Mouse (Mus musculus) ES-E14 (cell line): ENCODE measurements at regions not wholly inside any gene's neighbourhood (a gene's known extent, or its start where the extent isn't known, plus 50 kb on each side); places are given as distances from the start of the nearest gene placed in this dataset.

Experiments
- DNase-seq: peaks from one replicate; pipeline ENCODE4 v3.0.0-alpha.2; 2013; ENCODE audit warnings: low read depth, low spot score
- H3K27ac ChIP-seq: 2 replicates; pipeline ENCODE4 v1.5.1; 2012; ENCODE audit warnings: low read depth, mild to moderate bottlenecking, low read length, moderate library complexity, mixed read lengths; ENCODE audit not compliant: poor library complexity, insufficient read depth, severe bottlenecking
- H3K36me3 ChIP-seq: 2 replicates; pipeline ENCODE4 v1.6.1; 2012; ENCODE audit warnings: mild to moderate bottlenecking, low read length, moderate library complexity, mixed read lengths; ENCODE audit not compliant: control insufficient read depth, poor library complexity, insufficient read depth, severe bottlenecking
- H3K4me1 ChIP-seq, 2 experiments: fragments of 150-350 bp in 1 of 2; sonication (generic) in 1 of 2; 2 replicates each; pipeline ENCODE4 v1.6.1; 2012; ENCODE audit warnings: low read length in 2 of 2, mild to moderate bottlenecking in 1 of 2, mixed read lengths in 1 of 2; ENCODE audit not compliant: control insufficient read depth in 2 of 2, insufficient read depth in 2 of 2, poor library complexity in 1 of 2
- H3K4me3 ChIP-seq, 2 experiments: fragments of 150-350 bp in 1 of 2; sonication (generic) in 1 of 2; 2 replicates each; pipeline ENCODE4 v1.5.1; 2012; ENCODE audit warnings: low read length in 2 of 2, low read depth in 1 of 2, mild to moderate bottlenecking in 1 of 2, mixed read lengths in 1 of 2; ENCODE audit not compliant: insufficient read depth in 1 of 2, poor library complexity in 1 of 2, severe bottlenecking in 1 of 2
- H3K9ac ChIP-seq: 2 replicates; pipeline ENCODE4 v1.6.1; 2012; ENCODE audit warnings: low read depth, mild to moderate bottlenecking, low read length, mixed read lengths; ENCODE audit not compliant: poor library complexity, insufficient read depth, severe bottlenecking
- H3K9me3 ChIP-seq: fragments of 150-350 bp; sonication (generic); 2 replicates; pipeline ENCODE4 v1.6.1; 2012; ENCODE audit warnings: low read depth, mild to moderate bottlenecking, low read length; ENCODE audit not compliant: control insufficient read depth, insufficient read depth
- CHD2 ChIP-seq: IDR thresholded peaks from 2 replicates; pipeline ENCODE4 v1.6.1; 2014; ENCODE audit warnings: mild to moderate bottlenecking, low read depth, low read length, inconsistent platforms
- HCFC1 ChIP-seq: IDR thresholded peaks from 2 replicates; pipeline ENCODE4 v1.6.1; 2012; ENCODE audit warnings: low read length, inconsistent platforms, borderline replicate concordance; ENCODE audit not compliant: insufficient read depth
- MAFK ChIP-seq: IDR thresholded peaks from 2 replicates; pipeline ENCODE4 v1.6.1; 2014; ENCODE audit warnings: mild to moderate bottlenecking, low read depth, low read length, inconsistent platforms; ENCODE audit not compliant: insufficient read depth
- ZC3H11A ChIP-seq: IDR thresholded peaks from 2 replicates; pipeline ENCODE4 v1.6.1; 2012; ENCODE audit warnings: low read depth, mild to moderate bottlenecking, inconsistent platforms, low read length, borderline replicate concordance
- ZNF384 ChIP-seq: IDR thresholded peaks from 2 replicates; pipeline ENCODE4 v1.6.1; 2012; ENCODE audit warnings: low read depth, low read length, inconsistent platforms
- in situ Hi-C, 2 experiments: fragments of 600-800 bp; cut with MboI; formaldehyde crosslinking; loops; one replicate each; pipeline ENCODE4 v1.15.1; 2025; ENCODE audit warnings: low sequenced_read_pairs in 2 of 2, inconsistent platforms in 1 of 2; ENCODE audit not compliant: unreplicated experiment in 2 of 2

DNA sequence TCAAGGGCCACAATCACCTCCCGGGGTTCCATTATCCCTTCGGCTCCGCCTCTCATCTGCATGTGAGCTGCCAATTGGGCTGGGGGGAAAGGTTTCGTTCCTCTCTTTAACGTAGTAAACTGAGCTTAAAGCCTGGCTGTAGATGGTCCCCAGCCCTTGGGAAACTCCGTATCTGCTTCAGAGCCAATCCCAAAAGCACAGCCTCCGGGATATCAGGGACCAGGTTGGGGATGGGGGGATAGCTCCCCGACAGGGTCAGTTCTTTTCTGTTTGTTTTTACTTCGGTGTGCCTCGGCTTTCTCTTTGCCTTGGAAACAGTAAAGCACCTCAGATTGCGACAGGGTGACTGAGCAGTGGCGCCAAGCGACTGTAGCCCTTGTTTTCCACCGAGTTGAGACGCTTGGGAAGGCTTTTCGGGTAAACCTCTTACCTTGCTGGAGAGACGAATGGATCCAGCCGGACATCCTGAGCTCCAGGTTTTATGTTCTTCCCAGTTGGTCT, 64.5 kb downstream of the Tfap2c start:
- peak overlapping the region; percentile 46 to 49 for H3K4me3 ChIP-seq
- peaks cover 7 to 16% of the 10 kb centered on the region in 2 experiments for H3K4me1 ChIP-seq
- in situ Hi-C loops: no loop called here
- no peaks in the 10 kb centered on the region for H3K9me3 ChIP-seq
- H3K9ac ChIP-seq: peak overlapping the region; percentile 44; the same call in 1 of the 2 replicates
- H3K27ac ChIP-seq: peak overlapping the region; percentile 78
- peak; percentile 51 for DNase-seq
- no peak for TF ChIP-seq CHD2
- no peak for TF ChIP-seq HCFC1
- TF ChIP-seq ZC3H11A: no peak
- no peak for TF ChIP-seq ZNF384
- no peak for TF ChIP-seq MAFK
- peaks cover 2% of the 10 kb centered on the region; the same call in 1 of the 2 replicates for H3K36me3 ChIP-seq

GRCm38 (mm10) chr2:172615148-172615547, 65.8 kb downstream of the Tfap2c start:
- no peak overlapping the region for H3K4me3 ChIP-seq
- H3K9ac ChIP-seq: no peak overlapping the region
- in situ Hi-C loops: no loop called here
- no peaks in the 10 kb centered on the region for H3K36me3 ChIP-seq
- H3K9me3 ChIP-seq: no peaks in the 10 kb centered on the region
- peaks cover 7 to 22% of the 10 kb centered on the region in 2 experiments for H3K4me1 ChIP-seq
- TF ChIP-seq HCFC1 (no peak), ZC3H11A (no peak), ZNF384 (no peak), CHD2 (no peak), MAFK (no peak)
- no peak for DNase-seq
- peak overlapping the region; percentile 51 for H3K27ac ChIP-seq

- peaks cover 7 to 23% of the 10 kb centered on the region in 2 experiments for H3K4me1 ChIP-seq
- no peaks in the 10 kb centered on the region for H3K36me3 ChIP-seq
- H3K9me3 ChIP-seq: no peaks in the 10 kb centered on the region
- H3K27ac ChIP-seq: no peak overlapping the region
- no peak overlapping the region for H3K4me3 ChIP-seq
- DNase-seq: no peak
- in situ Hi-C loops: no loop called here
- H3K9ac ChIP-seq: no peak overlapping the region
- TF ChIP-seq CHD2: no peak
Observed at GRCm38 (mm10) chr2:172615582-172615981, 66.2 kb downstream of the Tfap2c start.

DNA sequence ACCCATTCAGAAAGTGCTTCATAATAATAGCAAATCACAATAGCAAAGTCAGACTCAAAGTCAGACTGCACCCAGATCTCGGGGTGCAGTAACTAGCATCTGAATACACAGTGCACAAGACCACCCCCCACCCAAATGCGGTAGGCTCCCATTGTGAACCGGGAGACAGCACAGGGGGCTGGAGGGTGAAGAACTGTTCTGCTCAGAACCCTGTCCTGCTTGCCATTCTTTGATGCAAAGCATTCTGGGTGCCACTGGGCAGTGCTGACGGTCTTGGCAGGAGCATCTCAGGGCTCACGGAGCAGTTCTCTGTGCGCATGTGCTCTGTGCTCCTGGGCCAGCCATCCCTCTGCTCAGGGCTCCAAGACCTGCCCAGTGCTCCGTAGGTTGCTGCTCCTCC, 69.8 kb downstream of the Tfap2c start:
- no peaks in the 10 kb centered on the region for H3K36me3 ChIP-seq
- TF ChIP-seq MAFK (no peak), CHD2 (no peak)
- H3K4me3 ChIP-seq: no peak overlapping the region
- H3K9me3 ChIP-seq: no peaks in the 10 kb centered on the region
- no peak for DNase-seq
- peak overlapping the region; percentile 49; the same call in 1 of the 2 replicates for H3K27ac ChIP-seq
- peak overlapping the region; percentile 25; the same call in 1 of the 2 replicates for H3K9ac ChIP-seq
- in situ Hi-C loops: no loop called here
- peaks cover 3 to 21% of the 10 kb centered on the region in 2 experiments; a peak in 3 of 4 replicates for H3K4me1 ChIP-seq

DNA sequence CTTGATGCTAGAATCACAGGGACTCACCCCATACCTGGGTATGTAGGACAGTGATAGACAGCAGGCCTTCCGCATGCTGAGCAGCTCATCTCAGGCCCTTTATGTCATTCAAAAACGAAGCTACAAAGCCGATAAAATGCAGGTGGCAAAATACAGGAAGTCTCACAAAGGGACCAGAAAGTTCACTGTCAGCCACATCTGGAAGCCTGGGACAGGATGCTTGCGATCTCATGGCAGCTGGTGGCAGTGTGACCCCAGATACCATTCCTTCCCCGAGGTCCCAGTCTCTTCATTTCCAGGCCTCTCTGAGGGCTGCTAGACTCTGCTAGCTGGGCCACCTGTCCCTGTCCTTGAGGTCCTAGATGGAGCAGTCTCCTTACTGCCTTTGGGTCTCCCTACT, 70.6 kb downstream of the Tfap2c start:
- Histone ChIP-seq H3K27ac (no peak overlapping the region), H3K4me3 (no peak overlapping the region), H3K36me3 (no peaks in the 10 kb centered on the region), H3K9ac (no peak overlapping the region), H3K9me3 (no peaks in the 10 kb centered on the region), H3K4me1 (peaks cover 0 to 16% of the 10 kb centered on the region in 2 experiments; a peak in 2 of 4 replicates)
- DNase-seq: no peak
- in situ Hi-C loops: no loop called here
- TF ChIP-seq ZNF384 (no peak), ZC3H11A (no peak), CHD2 (no peak), MAFK (no peak), HCFC1 (no peak)
